Mouse (Mus musculus): Measurements from ENCODE around the gene Syngap1. TPM values are rescaled to one million over a fixed set of nuclear protein-coding genes. Genes with fewer than 3 reads are reported as not detected.

Gene Syngap1
- polyA plus RNA-seq, 2 experiments, result 2.0 to 82.4 TPM

- Histone ChIP-seq H3K27ac (replicated peaks; ENCODE audit: low read depth, low read length) (peak overlapping the region; percentile 52; the same call in 1 of the 2 replicates), H3K4me1 (ENCODE audit: control insufficient read depth, insufficient read depth, low read length) (peaks cover 75% of the 10 kb centered on the region), H3K27me3 (ENCODE audit: control insufficient read depth, insufficient read depth, low read length) (no peaks in the 10 kb centered on the region), H3K9ac (ENCODE audit: low read depth, low read length, severe bottlenecking) (peak overlapping the region; percentile 72), H3K4me2 (replicated peaks; ENCODE audit: low read depth, low read length, severe bottlenecking) (peak overlapping the region; percentile 94), H3K9me3 (ENCODE audit: control insufficient read depth, low read length) (no peaks in the 10 kb centered on the region), H3K4me3 (replicated peaks; ENCODE audit: low read length) (peak overlapping the region; percentile 64), H3K36me3 (ENCODE audit: control insufficient read depth, insufficient read depth, low read length) (no peaks in the 10 kb centered on the region; the same call in 1 of the 2 replicates)
- DNase-seq (ENCODE audit: low spot score) (no peak), ATAC-seq (ENCODE audit: low FRiP score, low read depth) (no peak)
- no peak for TF ChIP-seq POLR2A (IDR thresholded peaks at IDR 0.05; ENCODE audit: borderline replicate concordance, extremely low read depth, insufficient read depth, insufficient read length)
- WGBS, result 7% methylated on average over 13 of the region's 14 CpGs
Measured at GRCm38 (mm10) chr17:26949051-26949577, 8.1 kb downstream of the Syngap1 start.

DNA sequence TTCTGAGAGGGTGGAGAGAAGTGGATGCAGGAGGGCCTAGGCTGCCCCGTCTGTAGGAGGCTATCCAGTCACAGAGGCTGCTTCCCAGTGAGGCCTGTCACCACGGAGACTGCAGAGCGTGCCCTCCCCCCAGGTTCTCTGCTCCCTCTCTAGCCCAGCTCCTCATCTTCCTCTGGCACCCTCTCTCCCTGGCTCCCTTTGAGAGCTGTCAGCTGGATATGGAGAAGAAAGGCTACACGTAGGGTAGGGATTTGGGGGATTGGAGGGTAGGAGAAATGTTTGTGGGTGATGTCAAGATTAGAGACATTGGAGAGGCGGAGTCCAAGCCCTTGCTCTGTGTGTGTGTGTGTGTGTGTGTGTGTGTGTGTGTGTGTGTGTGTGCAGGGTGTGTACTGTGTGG lies 8.8 kb downstream of the Syngap1 start:
- H3K36me3 ChIP-seq (ENCODE audit: control insufficient read depth, insufficient read depth, low read length), result peaks cover 4% of the 10 kb centered on the region
- H3K9me3 ChIP-seq (ENCODE audit: control insufficient read depth, low read length), result no peaks in the 10 kb centered on the region
- no peak for ATAC-seq (ENCODE audit: low FRiP score, low read depth)
- H3K9ac ChIP-seq (ENCODE audit: low read depth, low read length, severe bottlenecking), result no peak overlapping the region
- H3K27ac ChIP-seq (replicated peaks; ENCODE audit: low read depth, low read length), result 0 out of 2 replicates have a peak overlapping the region, but pooled peaks have one; percentile 52
- peaks cover 75% of the 10 kb centered on the region for H3K4me1 ChIP-seq (ENCODE audit: control insufficient read depth, insufficient read depth, low read length)
- no peaks in the 10 kb centered on the region for H3K27me3 ChIP-seq (ENCODE audit: control insufficient read depth, insufficient read depth, low read length)
- DNase-seq (ENCODE audit: low spot score), result no peak
- peak overlapping the region; percentile 94; the same call in 1 of the 2 replicates for H3K4me2 ChIP-seq (replicated peaks; ENCODE audit: low read depth, low read length, severe bottlenecking)
- TF ChIP-seq POLR2A (IDR thresholded peaks at IDR 0.05; ENCODE audit: borderline replicate concordance, extremely low read depth, insufficient read depth, insufficient read length), result no peak
- 48% methylated on average over 5 of the region's 5 CpGs for WGBS
- no peak overlapping the region for H3K4me3 ChIP-seq (replicated peaks; ENCODE audit: low read length)

- H3K36me3 ChIP-seq (ENCODE audit: control insufficient read depth, insufficient read depth, low read length), result peaks cover 13% of the 10 kb centered on the region
- peak overlapping the region; percentile 73 for H3K27ac ChIP-seq (replicated peaks; ENCODE audit: low read depth, low read length)
Measured at GRCm38 (mm10) chr17:26950560-26951288, 9.7 kb downstream of the Syngap1 start.

DNA sequence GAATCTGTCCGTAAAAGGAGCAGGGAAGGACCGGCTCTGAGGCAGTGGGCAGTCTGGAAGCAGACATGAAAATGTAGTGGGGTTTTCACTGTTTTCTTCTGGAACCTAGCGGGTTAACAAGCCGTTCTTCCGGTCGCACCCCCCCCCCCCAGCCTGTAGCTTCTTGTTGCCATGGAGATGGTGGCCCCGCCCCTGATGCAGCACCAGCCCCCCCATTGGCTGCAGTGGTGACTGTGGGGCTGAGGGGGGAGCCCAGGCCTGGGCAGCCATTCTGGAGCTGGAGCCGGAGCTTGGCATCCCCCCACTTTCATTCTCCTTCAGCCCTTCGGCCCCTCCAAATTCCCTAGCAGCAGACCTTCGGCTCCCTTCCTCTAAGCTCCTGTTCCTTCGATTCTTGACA lies 10.4 kb downstream of the Syngap1 start:
- WGBS, result 3% methylated on average over 11 of the region's 11 CpGs
- peaks cover 19% of the 10 kb centered on the region for H3K36me3 ChIP-seq (ENCODE audit: control insufficient read depth, insufficient read depth, low read length)
- peak overlapping the region; percentile 40 for H3K9ac ChIP-seq (ENCODE audit: low read depth, low read length, severe bottlenecking)
- no peaks in the 10 kb centered on the region for H3K9me3 ChIP-seq (ENCODE audit: control insufficient read depth, low read length)
- H3K27ac ChIP-seq (replicated peaks; ENCODE audit: low read depth, low read length), result peak overlapping the region; percentile 73
- H3K4me1 ChIP-seq (ENCODE audit: control insufficient read depth, insufficient read depth, low read length), result peaks cover 63% of the 10 kb centered on the region
- peak overlapping the region; percentile 63 for H3K4me2 ChIP-seq (replicated peaks; ENCODE audit: low read depth, low read length, severe bottlenecking)
- peak; percentile 87 for DNase-seq (ENCODE audit: low spot score)
- TF ChIP-seq POLR2A (IDR thresholded peaks at IDR 0.05; ENCODE audit: borderline replicate concordance, extremely low read depth, insufficient read depth, insufficient read length), result no peak
- ATAC-seq (ENCODE audit: low FRiP score, low read depth), result peak; percentile 79
- peak overlapping the region; percentile 37 for H3K4me3 ChIP-seq (replicated peaks; ENCODE audit: low read length)
- no peaks in the 10 kb centered on the region for H3K27me3 ChIP-seq (ENCODE audit: control insufficient read depth, insufficient read depth, low read length)

More at GRCm38 (mm10) chr17:26950560-26951288, 9.7 kb downstream of the Syngap1 start:
- Histone ChIP-seq H3K9ac (ENCODE audit: low read depth, low read length, severe bottlenecking) (0 out of 2 replicates have a peak overlapping the region, but pooled peaks have one; percentile 40), H3K4me3 (replicated peaks; ENCODE audit: low read length) (peak overlapping the region; percentile 37), H3K9me3 (ENCODE audit: control insufficient read depth, low read length) (no peaks in the 10 kb centered on the region), H3K4me1 (ENCODE audit: control insufficient read depth, insufficient read depth, low read length) (peaks cover 70% of the 10 kb centered on the region), H3K27me3 (ENCODE audit: control insufficient read depth, insufficient read depth, low read length) (no peaks in the 10 kb centered on the region), H3K4me2 (replicated peaks; ENCODE audit: low read depth, low read length, severe bottlenecking) (peak overlapping the region; percentile 63)
- 26% methylated on average over 7 of the region's 7 CpGs for WGBS
- TF ChIP-seq POLR2A (IDR thresholded peaks at IDR 0.05; ENCODE audit: borderline replicate concordance, extremely low read depth, insufficient read depth, insufficient read length), result no peak
- no peak for DNase-seq (ENCODE audit: low spot score)
- no peak for ATAC-seq (ENCODE audit: low FRiP score, low read depth)

- H3K4me3 ChIP-seq (replicated peaks; ENCODE audit: low read length), result peak overlapping the region; percentile 37
- H3K4me1 ChIP-seq (ENCODE audit: control insufficient read depth, insufficient read depth, low read length), result peaks cover 55% of the 10 kb centered on the region
- no peak for TF ChIP-seq POLR2A (IDR thresholded peaks at IDR 0.05; ENCODE audit: borderline replicate concordance, extremely low read depth, insufficient read depth, insufficient read length)
- peak overlapping the region; percentile 55 for H3K27ac ChIP-seq (replicated peaks; ENCODE audit: low read depth, low read length)
- ATAC-seq (ENCODE audit: low FRiP score, low read depth) (no peak), DNase-seq (ENCODE audit: low spot score) (no peak)
- no peaks in the 10 kb centered on the region for H3K27me3 ChIP-seq (ENCODE audit: control insufficient read depth, insufficient read depth, low read length)
- WGBS, result 6% methylated on average over 23 of the region's 23 CpGs
- peaks cover 27% of the 10 kb centered on the region for H3K36me3 ChIP-seq (ENCODE audit: control insufficient read depth, insufficient read depth, low read length)
- no peaks in the 10 kb centered on the region for H3K9me3 ChIP-seq (ENCODE audit: control insufficient read depth, low read length)
- peak overlapping the region; percentile 40 for H3K9ac ChIP-seq (ENCODE audit: low read depth, low read length, severe bottlenecking)
- H3K4me2 ChIP-seq (replicated peaks; ENCODE audit: low read depth, low read length, severe bottlenecking), result peak overlapping the region; percentile 63
Measured at GRCm38 (mm10) chr17:26951952-26952877, 11.2 kb downstream of the Syngap1 start.
